Mouse (Mus musculus) adrenal gland, postnatal 14 days (tissue): ENCODE measurements at regions not wholly inside any gene's neighbourhood (a gene's known extent, or its start where the extent isn't known, plus 50 kb on each side); places are given as distances from the start of the nearest gene placed in this dataset.
A peak's percentile ranks its signal among the peaks of the same experiment; 100 is the strongest.
"Not testable (repeated sequence)": the region's sequence is repeated elsewhere in the genome, so short reads cannot be mapped to it uniquely, and the experiment has no call there.

Experiments used
- DNase-seq: peaks from one replicate; pipeline ENCODE4 v3.0.0; 2021; ENCODE audit warnings: mixed read lengths

- peak; percentile 22 for DNase-seq
These were observed 321.0 kb upstream of the Klf6 start for GRCm38 (mm10) chr13:5540321-5540720.

GRCm38 (mm10) chr13:5545521-5545920, 315.8 kb upstream of the Klf6 start:
- no peak for DNase-seq

GRCm38 (mm10) chr13:5546011-5546410, 315.3 kb upstream of the Klf6 start:
- no peak for DNase-seq

GRCm38 (mm10) chr13:5546937-5547336, 314.3 kb upstream of the Klf6 start:
- DNase-seq: no peak

GRCm38 (mm10) chr13:5548768-5549167, 312.5 kb upstream of the Klf6 start:
- DNase-seq: no peak

- DNase-seq: no peak
These were observed 312.1 kb upstream of the Klf6 start for GRCm38 (mm10) chr13:5549175-5549574.

- no peak for DNase-seq
These were observed 311.5 kb upstream of the Klf6 start for GRCm38 (mm10) chr13:5549747-5550146.

- no peak for DNase-seq
These were observed 310.9 kb upstream of the Klf6 start for GRCm38 (mm10) chr13:5550354-5550753.

GRCm38 (mm10) chr13:5551131-5551530, 310.2 kb upstream of the Klf6 start:
- no peak for DNase-seq

- DNase-seq: no peak
These were observed 307.8 kb upstream of the Klf6 start for GRCm38 (mm10) chr13:5553461-5553860.

- DNase-seq: no peak
These were observed 303.2 kb upstream of the Klf6 start for GRCm38 (mm10) chr13:5558095-5558494.

GRCm38 (mm10) chr13:5566479-5566878, 294.8 kb upstream of the Klf6 start:
- no peak for DNase-seq

GRCm38 (mm10) chr13:5566896-5567295, 294.4 kb upstream of the Klf6 start:
- DNase-seq: peak; percentile 23

GRCm38 (mm10) chr13:5569579-5569978, 291.7 kb upstream of the Klf6 start:
- DNase-seq: no peak

GRCm38 (mm10) chr13:5570386-5570785, 290.9 kb upstream of the Klf6 start:
- DNase-seq: no peak

- DNase-seq: no peak
These were observed 284.7 kb upstream of the Klf6 start for GRCm38 (mm10) chr13:5576568-5576967.

- DNase-seq: not testable (repeated sequence)
These were observed 277.6 kb upstream of the Klf6 start for GRCm38 (mm10) chr13:5583681-5584080.

- no peak for DNase-seq
These were observed 274.1 kb upstream of the Klf6 start for GRCm38 (mm10) chr13:5587196-5587595.

GRCm38 (mm10) chr13:5591286-5591685, 270.0 kb upstream of the Klf6 start:
- no peak for DNase-seq

GRCm38 (mm10) chr13:5591837-5592555, 269.3 kb upstream of the Klf6 start:
- no peak for DNase-seq

GRCm38 (mm10) chr13:5592556-5593061, 268.7 kb upstream of the Klf6 start:
- no peak for DNase-seq

- DNase-seq: no peak
These were observed 259.6 kb upstream of the Klf6 start for GRCm38 (mm10) chr13:5601648-5602047.

GRCm38 (mm10) chr13:5603905-5604596, 257.2 kb upstream of the Klf6 start:
- DNase-seq: peak; percentile 20

GRCm38 (mm10) chr13:5605418-5605817, 255.9 kb upstream of the Klf6 start:
- DNase-seq: no peak
